Mouse (Mus musculus) embryonic facial prominence, embryonic 13.5 days (tissue): ENCODE data around the gene Alkbh6. TPM values are rescaled to one million over a fixed set of nuclear protein-coding genes. Genes with fewer than 3 reads are reported as not detected.

Experiments used
- ATAC-seq: fragments of 200-750 bp; cut with Nextera tagmentation; 2 replicates; pipeline ENCODE4 v1.8.0; 2017; ENCODE audit warnings: low read depth; ENCODE audit not compliant: insufficient number of reproducible peaks, insufficient read depth, low FRiP score, low TSS enrichment
- H3K27ac ChIP-seq: fragments of 300-500 bp; sonication (generic); 2 replicates; pipeline ENCODE4 v1.5.1; 2015; ENCODE audit warnings: moderate library complexity, mild to moderate bottlenecking, inconsistent platforms
- H3K27me3 ChIP-seq: fragments of 300-500 bp; sonication (generic); 2 replicates; pipeline ENCODE4 v1.6.1; 2015; ENCODE audit warnings: mild to moderate bottlenecking, inconsistent platforms
- H3K36me3 ChIP-seq: fragments of 300-500 bp; sonication (generic); 2 replicates; pipeline ENCODE4 v1.6.1; 2015; ENCODE audit warnings: mild to moderate bottlenecking, inconsistent platforms
- H3K4me1 ChIP-seq: fragments of 300-500 bp; sonication (generic); 2 replicates; pipeline ENCODE4 v1.6.1; 2015; ENCODE audit warnings: inconsistent platforms
- H3K4me2 ChIP-seq: fragments of 300-500 bp; sonication (generic); 2 replicates; pipeline ENCODE4 v1.6.1; 2015; ENCODE audit warnings: moderate library complexity, mild to moderate bottlenecking, inconsistent platforms
- H3K4me3 ChIP-seq: fragments of 300-500 bp; sonication (generic); 2 replicates; pipeline ENCODE4 v1.5.1; 2015; ENCODE audit warnings: mild to moderate bottlenecking, inconsistent platforms
- H3K9ac ChIP-seq: fragments of 300-500 bp; sonication (generic); 2 replicates; pipeline ENCODE4 v1.6.1; 2015; ENCODE audit warnings: mild to moderate bottlenecking, inconsistent platforms
- H3K9me3 ChIP-seq: fragments of 300-500 bp; sonication (generic); 2 replicates; pipeline ENCODE4 v1.6.1; 2016; ENCODE audit warnings: inconsistent platforms
- WGBS: fragments of 180-500 bp; shearing (Covaris S2); methylation state at CpG from one replicate; pipeline ENCODE4 v1.1.7; 2015; ENCODE audit warnings: mixed read lengths; 5-methylcytosine and 5-hydroxymethylcytosine counted together
- polyA plus RNA-seq: library from polyadenylated mRNA; unstranded; fragments of >200 nt; fragmentation: Nextera tagmentation; extraction: Ambion mirVana; gene quantifications from 2 replicates; pipeline ENCODE4 v1.2.1, GENCODE M21; 2015

Gene Alkbh6
- polyA plus RNA-seq, 1 experiment from 2014 or later, result 104 TPM

GRCm38 (mm10) chr7:30296816-30297215 is 11.7 kb upstream of the Alkbh6 start:
- Histone ChIP-seq H3K9me3 (no peaks in the 10 kb centered on the region), H3K4me3 (no peak overlapping the region), H3K4me1 (peaks cover 18% of the 10 kb centered on the region), H3K27me3 (no peaks in the 10 kb centered on the region), H3K27ac (no peak overlapping the region), H3K4me2 (no peak overlapping the region), H3K36me3 (peaks cover 81% of the 10 kb centered on the region), H3K9ac (no peak overlapping the region)
- 92% methylated on average over 15 of the region's 15 CpGs for WGBS
- ATAC-seq, result no peak

GRCm38 (mm10) chr7:30297266-30297665 is 11.3 kb upstream of the Alkbh6 start:
- Histone ChIP-seq H3K9me3 (no peaks in the 10 kb centered on the region), H3K4me1 (peaks cover 14% of the 10 kb centered on the region), H3K4me3 (no peak overlapping the region), H3K4me2 (no peak overlapping the region), H3K36me3 (peaks cover 85% of the 10 kb centered on the region), H3K27ac (no peak overlapping the region), H3K9ac (no peak overlapping the region), H3K27me3 (no peaks in the 10 kb centered on the region)
- no peak for ATAC-seq
- 85% methylated on average over 16 of the region's 16 CpGs for WGBS

GRCm38 (mm10) chr7:30300914-30301313 is 7.6 kb upstream of the Alkbh6 start:
- Histone ChIP-seq H3K9me3 (no peaks in the 10 kb centered on the region), H3K27ac (no peak overlapping the region), H3K9ac (no peak overlapping the region), H3K36me3 (peaks cover 89% of the 10 kb centered on the region), H3K4me1 (no peaks in the 10 kb centered on the region), H3K4me2 (no peak overlapping the region), H3K27me3 (no peaks in the 10 kb centered on the region), H3K4me3 (no peak overlapping the region)
- no peak for ATAC-seq
- 49% methylated on average over 3 of the region's 3 CpGs for WGBS

- WGBS, result 89% methylated on average over 16 of the region's 16 CpGs
- no peak for ATAC-seq
- Histone ChIP-seq H3K9ac (no peak overlapping the region), H3K4me3 (no peak overlapping the region), H3K4me2 (no peak overlapping the region), H3K27ac (no peak overlapping the region), H3K4me1 (peaks cover 21% of the 10 kb centered on the region), H3K36me3 (peaks cover 59% of the 10 kb centered on the region), H3K27me3 (no peaks in the 10 kb centered on the region), H3K9me3 (no peaks in the 10 kb centered on the region)
Observed at GRCm38 (mm10) chr7:30306083-30306779, 2.3 kb upstream of the Alkbh6 start.

GRCm38 (mm10) chr7:30309395-30310129 is 1.0 kb downstream of the Alkbh6 start:
- 64% methylated on average over 15 of the region's 15 CpGs for WGBS
- peaks cover 29% of the 10 kb centered on the region for H3K4me1 ChIP-seq
- peak overlapping the region; percentile 90 for H3K4me2 ChIP-seq
- peak overlapping the region; percentile 65 for H3K4me3 ChIP-seq
- H3K27me3 ChIP-seq, result no peaks in the 10 kb centered on the region
- H3K9me3 ChIP-seq, result no peaks in the 10 kb centered on the region
- no peak for ATAC-seq
- H3K27ac ChIP-seq, result no peak overlapping the region
- peaks cover 48% of the 10 kb centered on the region for H3K36me3 ChIP-seq
- H3K9ac ChIP-seq, result peak overlapping the region; percentile 80

GRCm38 (mm10) chr7:30310136-30310535 is 1.6 kb downstream of the Alkbh6 start:
- Histone ChIP-seq H3K4me3 (no peak overlapping the region), H3K4me2 (peak overlapping the region; percentile 90; the same call in 1 of the 2 replicates), H3K9ac (no peak overlapping the region), H3K27me3 (no peaks in the 10 kb centered on the region), H3K9me3 (no peaks in the 10 kb centered on the region), H3K4me1 (peaks cover 34% of the 10 kb centered on the region), H3K27ac (no peak overlapping the region), H3K36me3 (peaks cover 45% of the 10 kb centered on the region)
- 87% methylated on average over 12 of the region's 12 CpGs for WGBS
- ATAC-seq, result no peak

- no peaks in the 10 kb centered on the region for H3K27me3 ChIP-seq
- ATAC-seq, result no peak
- peaks cover 39% of the 10 kb centered on the region for H3K36me3 ChIP-seq
- no peak overlapping the region for H3K4me3 ChIP-seq
- WGBS, result 53% methylated on average over 27 of the region's 27 CpGs
- no peak overlapping the region for H3K27ac ChIP-seq
- H3K4me1 ChIP-seq, result peaks cover 37% of the 10 kb centered on the region
- no peaks in the 10 kb centered on the region for H3K9me3 ChIP-seq
- no peak overlapping the region; the same call in 1 of the 2 replicates for H3K9ac ChIP-seq
- peak overlapping the region; percentile 63; the same call in 1 of the 2 replicates for H3K4me2 ChIP-seq
Observed at GRCm38 (mm10) chr7:30313666-30314320, 5.3 kb downstream of the Alkbh6 start.

GRCm38 (mm10) chr7:30314721-30315155 is 6.2 kb downstream of the Alkbh6 start, which contains the start of gene Syne4:
Gene Syne4, plus strand, starts transcription at chr7:30314807.
- H3K4me2 ChIP-seq, result peak within 1 kb of the TSS; percentile 63
- peaks cover 30% of the 10 kb centered on the region for H3K4me1 ChIP-seq
- peak within 1 kb of the TSS; percentile 55 for H3K4me3 ChIP-seq
- H3K27me3 ChIP-seq, result no peaks in the 10 kb centered on the region
- H3K36me3 ChIP-seq, result peaks cover 39% of the 10 kb centered on the region
- H3K27ac ChIP-seq, result peak within 1 kb of the TSS; percentile 64
- WGBS, result 1% methylated on average over 9 of the region's 9 CpGs
- no peaks in the 10 kb centered on the region for H3K9me3 ChIP-seq
- peak within 1 kb of the TSS; percentile 76 for H3K9ac ChIP-seq
- ATAC-seq, result peak; percentile 40; the same call in 1 of the 2 replicates

- Histone ChIP-seq H3K27me3 (no peaks in the 10 kb centered on the region), H3K4me3 (peak overlapping the region; percentile 55), H3K9me3 (no peaks in the 10 kb centered on the region), H3K4me2 (peak overlapping the region; percentile 63), H3K36me3 (peaks cover 37% of the 10 kb centered on the region), H3K9ac (peak overlapping the region; percentile 76), H3K4me1 (peaks cover 25% of the 10 kb centered on the region), H3K27ac (no peak overlapping the region)
- WGBS, result 72% methylated on average over 13 of the region's 13 CpGs
- no peak for ATAC-seq
Observed at GRCm38 (mm10) chr7:30315559-30316529, 7.3 kb downstream of the Alkbh6 start.

- H3K4me1 ChIP-seq, result peaks cover 37% of the 10 kb centered on the region
- no peak overlapping the region for H3K9ac ChIP-seq
- H3K27me3 ChIP-seq, result no peaks in the 10 kb centered on the region
- H3K4me3 ChIP-seq, result no peak overlapping the region
- H3K9me3 ChIP-seq, result no peaks in the 10 kb centered on the region
- H3K36me3 ChIP-seq, result peaks cover 16% of the 10 kb centered on the region; the same call in 1 of the 2 replicates
- no peak overlapping the region for H3K4me2 ChIP-seq
- no peak for ATAC-seq
- WGBS, result 86% methylated on average over 3 of the region's 3 CpGs
- no peak overlapping the region for H3K27ac ChIP-seq
Observed at GRCm38 (mm10) chr7:30318142-30318541, 9.6 kb downstream of the Alkbh6 start.
